Mouse (Mus musculus) brown adipose tissue, adult 24 weeks (tissue): ENCODE measurements at regions not wholly inside any gene's neighbourhood (a gene's known extent, or its start where the extent isn't known, plus 50 kb on each side); places are given as distances from the start of the nearest gene placed in this dataset.

Experiments used
- H3K27ac ChIP-seq: fragments of 200-500 bp; replicated peaks from 2 replicates; pipeline ENCODE4 v1.5.1; 2012; ENCODE audit warnings: low read depth, mild to moderate bottlenecking, low read length
- H3K4me1 ChIP-seq: fragments of 200-500 bp; 2 replicates; pipeline ENCODE4 v1.6.1; 2012; ENCODE audit warnings: low read length, mixed read lengths; ENCODE audit not compliant: control insufficient read depth, insufficient read depth, insufficient read length
- H3K4me3 ChIP-seq: fragments of 200-500 bp; 2 replicates; pipeline ENCODE4 v1.5.1; 2012; ENCODE audit warnings: low read depth, mild to moderate bottlenecking, low read length, moderate library complexity; ENCODE audit not compliant: insufficient read depth

GRCm38 (mm10) chr3:9924630-9925029 is 163.3 kb upstream of the Gm9833 start:
- Histone ChIP-seq H3K4me1 (no peaks in the 10 kb centered on the region), H3K27ac (no peak overlapping the region), H3K4me3 (no peak overlapping the region)

GRCm38 (mm10) chr3:9936853-9937441 is 151.0 kb upstream of the Gm9833 start:
- H3K27ac ChIP-seq, result no peak overlapping the region
- no peak overlapping the region for H3K4me3 ChIP-seq

GRCm38 (mm10) chr3:9938651-9939050 is 149.3 kb upstream of the Gm9833 start:
- Histone ChIP-seq H3K4me3 (no peak overlapping the region), H3K27ac (no peak overlapping the region), H3K4me1 (no peaks in the 10 kb centered on the region)

More at GRCm38 (mm10) chr3:9936853-9937441, 151.0 kb upstream of the Gm9833 start:
- no peaks in the 10 kb centered on the region for H3K4me1 ChIP-seq

GRCm38 (mm10) chr3:9942631-9943030 is 145.3 kb upstream of the Gm9833 start:
- Histone ChIP-seq H3K4me1 (no peaks in the 10 kb centered on the region), H3K4me3 (no peak overlapping the region), H3K27ac (no peak overlapping the region)

GRCm38 (mm10) chr3:9947357-9948065 is 140.4 kb upstream of the Gm9833 start:
- H3K4me3 ChIP-seq, result no peak overlapping the region
- no peaks in the 10 kb centered on the region for H3K4me1 ChIP-seq
- no peak overlapping the region for H3K27ac ChIP-seq

- no peak overlapping the region for H3K4me3 ChIP-seq
- no peaks in the 10 kb centered on the region for H3K4me1 ChIP-seq
- no peak overlapping the region for H3K27ac ChIP-seq
Measured at GRCm38 (mm10) chr3:9948114-9948513, 139.8 kb upstream of the Gm9833 start.

- no peak overlapping the region for H3K4me3 ChIP-seq
- H3K4me1 ChIP-seq, result no peaks in the 10 kb centered on the region
- H3K27ac ChIP-seq, result no peak overlapping the region
Measured at GRCm38 (mm10) chr3:9957870-9958269, 130.0 kb upstream of the Gm9833 start.

GRCm38 (mm10) chr3:9959716-9960661 is 127.9 kb upstream of the Gm9833 start:
- no peak overlapping the region for H3K27ac ChIP-seq
- no peaks in the 10 kb centered on the region for H3K4me1 ChIP-seq
- H3K4me3 ChIP-seq, result no peak overlapping the region

GRCm38 (mm10) chr3:9960696-9961095 is 127.2 kb upstream of the Gm9833 start:
- Histone ChIP-seq H3K4me1 (no peaks in the 10 kb centered on the region), H3K4me3 (no peak overlapping the region)

More at GRCm38 (mm10) chr3:9960696-9961095, 127.2 kb upstream of the Gm9833 start:
- no peak overlapping the region for H3K27ac ChIP-seq
